Mouse (Mus musculus): ENCODE data around the gene Olfr1189. TPM values are rescaled to one million over a fixed set of nuclear protein-coding genes. Genes with fewer than 3 reads are reported as not detected.

Gene Olfr1189
- not detected for polyA plus RNA-seq (2014; fragmentation: Illumina TruSeq; extraction: RNeasy Lipid Tissue Mini Kit (QIAGEN cat#74804); ENCODE audit: low replicate concordance)

GRCm38 (mm10) chr2:88586154-88586553 is at the start of gene Olfr1189:
Gene Olfr1189, plus strand, starts transcription at chr2:88586454.

GRCm38 (mm10) chr2:88556635-88557034 is 29.6 kb upstream of the Olfr1189 start, which contains the start of gene Olfr1188:
Gene Olfr1188, plus strand, starts transcription at chr2:88556935.

GRCm38 (mm10) chr2:88640242-88640641 is 54.0 kb downstream of the Olfr1189 start, which contains the start of gene Olfr1191-ps1:
Gene Olfr1191-ps1, plus strand, starts transcription at chr2:88640542.

Other genes starting within 250 kb of the Olfr1189 start
- not detected for gene Olfr1176, start 249.7 kb upstream of the Olfr1189 start, polyA plus RNA-seq (2014; fragmentation: Illumina TruSeq; extraction: RNeasy Lipid Tissue Mini Kit (QIAGEN cat#74804); ENCODE audit: low replicate concordance)
- gene Olfr1177-ps, start 240.0 kb upstream of the Olfr1189 start, polyA plus RNA-seq (2014; fragmentation: Illumina TruSeq; extraction: RNeasy Lipid Tissue Mini Kit (QIAGEN cat#74804); ENCODE audit: low replicate concordance) = not detected
- gene Olfr1178, start 199.4 kb upstream of the Olfr1189 start, polyA plus RNA-seq (2014; fragmentation: Illumina TruSeq; extraction: RNeasy Lipid Tissue Mini Kit (QIAGEN cat#74804); ENCODE audit: low replicate concordance) = not detected
- gene Olfr1179, start 180.0 kb upstream of the Olfr1189 start, polyA plus RNA-seq (2014; fragmentation: Illumina TruSeq; extraction: RNeasy Lipid Tissue Mini Kit (QIAGEN cat#74804); ENCODE audit: low replicate concordance) = not detected
- gene Olfr1180, start 167.3 kb upstream of the Olfr1189 start, polyA plus RNA-seq (2014; fragmentation: Illumina TruSeq; extraction: RNeasy Lipid Tissue Mini Kit (QIAGEN cat#74804); ENCODE audit: low replicate concordance) = not detected
- gene Olfr1181, start 160.3 kb upstream of the Olfr1189 start, polyA plus RNA-seq (2014; fragmentation: Illumina TruSeq; extraction: RNeasy Lipid Tissue Mini Kit (QIAGEN cat#74804); ENCODE audit: low replicate concordance) = not detected
- not detected for gene Gm13757, start 137.3 kb upstream of the Olfr1189 start, polyA plus RNA-seq (2014; fragmentation: Illumina TruSeq; extraction: RNeasy Lipid Tissue Mini Kit (QIAGEN cat#74804); ENCODE audit: low replicate concordance)
- not detected for gene Olfr1183, start 131.6 kb upstream of the Olfr1189 start, polyA plus RNA-seq (2014; fragmentation: Illumina TruSeq; extraction: RNeasy Lipid Tissue Mini Kit (QIAGEN cat#74804); ENCODE audit: low replicate concordance)
- not detected for gene Olfr1184, start 102.9 kb upstream of the Olfr1189 start, polyA plus RNA-seq (2014; fragmentation: Illumina TruSeq; extraction: RNeasy Lipid Tissue Mini Kit (QIAGEN cat#74804); ENCODE audit: low replicate concordance)
- gene Olfr1185-ps1, start 93.1 kb upstream of the Olfr1189 start, polyA plus RNA-seq (2014; fragmentation: Illumina TruSeq; extraction: RNeasy Lipid Tissue Mini Kit (QIAGEN cat#74804); ENCODE audit: low replicate concordance) = not detected
- gene Olfr1186, start 67.9 kb upstream of the Olfr1189 start, polyA plus RNA-seq (2014; fragmentation: Illumina TruSeq; extraction: RNeasy Lipid Tissue Mini Kit (QIAGEN cat#74804); ENCODE audit: low replicate concordance) = not detected
- not detected for gene Olfr1188, start 29.5 kb upstream of the Olfr1189 start, polyA plus RNA-seq (2014; fragmentation: Illumina TruSeq; extraction: RNeasy Lipid Tissue Mini Kit (QIAGEN cat#74804); ENCODE audit: low replicate concordance)
- gene Olfr1191-ps1, start 54.1 kb downstream of the Olfr1189 start, polyA plus RNA-seq (2014; fragmentation: Illumina TruSeq; extraction: RNeasy Lipid Tissue Mini Kit (QIAGEN cat#74804); ENCODE audit: low replicate concordance) = not detected
- not detected for gene Olfr1192-ps1, start 62.1 kb downstream of the Olfr1189 start, polyA plus RNA-seq (2014; fragmentation: Illumina TruSeq; extraction: RNeasy Lipid Tissue Mini Kit (QIAGEN cat#74804); ENCODE audit: low replicate concordance)
- not detected for gene Olfr1193, start 89.2 kb downstream of the Olfr1189 start, polyA plus RNA-seq (2014; fragmentation: Illumina TruSeq; extraction: RNeasy Lipid Tissue Mini Kit (QIAGEN cat#74804); ENCODE audit: low replicate concordance)
- gene Olfr1195, start 102.7 kb downstream of the Olfr1189 start, polyA plus RNA-seq (2014; fragmentation: Illumina TruSeq; extraction: RNeasy Lipid Tissue Mini Kit (QIAGEN cat#74804); ENCODE audit: low replicate concordance) = not detected
- gene Olfr1196, start 118.1 kb downstream of the Olfr1189 start, polyA plus RNA-seq (2014; fragmentation: Illumina TruSeq; extraction: RNeasy Lipid Tissue Mini Kit (QIAGEN cat#74804); ENCODE audit: low replicate concordance) = not detected
- not detected for gene Olfr1197, start 145.9 kb downstream of the Olfr1189 start, polyA plus RNA-seq (2014; fragmentation: Illumina TruSeq; extraction: RNeasy Lipid Tissue Mini Kit (QIAGEN cat#74804); ENCODE audit: low replicate concordance)
- not detected for gene Olfr1198, start 164.9 kb downstream of the Olfr1189 start, polyA plus RNA-seq (2014; fragmentation: Illumina TruSeq; extraction: RNeasy Lipid Tissue Mini Kit (QIAGEN cat#74804); ENCODE audit: low replicate concordance)
- not detected for gene Olfr1199, start 174.0 kb downstream of the Olfr1189 start, polyA plus RNA-seq (2014; fragmentation: Illumina TruSeq; extraction: RNeasy Lipid Tissue Mini Kit (QIAGEN cat#74804); ENCODE audit: low replicate concordance)
- gene Olfr1200, start 184.0 kb downstream of the Olfr1189 start, polyA plus RNA-seq (2014; fragmentation: Illumina TruSeq; extraction: RNeasy Lipid Tissue Mini Kit (QIAGEN cat#74804); ENCODE audit: low replicate concordance) = not detected
- not detected for gene Olfr1201, start 206.6 kb downstream of the Olfr1189 start, polyA plus RNA-seq (2014; fragmentation: Illumina TruSeq; extraction: RNeasy Lipid Tissue Mini Kit (QIAGEN cat#74804); ENCODE audit: low replicate concordance)
- not detected for gene Olfr1202, start 228.0 kb downstream of the Olfr1189 start, polyA plus RNA-seq (2014; fragmentation: Illumina TruSeq; extraction: RNeasy Lipid Tissue Mini Kit (QIAGEN cat#74804); ENCODE audit: low replicate concordance)
- not detected for gene Olfr1205, start 243.3 kb downstream of the Olfr1189 start, polyA plus RNA-seq (2014; fragmentation: Illumina TruSeq; extraction: RNeasy Lipid Tissue Mini Kit (QIAGEN cat#74804); ENCODE audit: low replicate concordance)